Mouse (Mus musculus) CH12.LX (cell line): ENCODE results near the gene Adap1.

Source experiments
- CTCF ChIP-seq, 2 experiments: IDR thresholded peaks in 1 of 2; conservative IDR thresholded peaks in 1 of 2; 2 replicates each; pipeline ENCODE4 v1.5.1; 2011 to 2012; ENCODE audit warnings: low read depth in 2 of 2, low read length in 2 of 2, improper control_type of control experiment in 1 of 2, inconsistent platforms in 1 of 2, mild to moderate bottlenecking in 1 of 2, moderate library complexity in 1 of 2
- EP300 ChIP-seq: IDR thresholded peaks from 2 replicates; pipeline ENCODE4 v1.6.1; 2011; ENCODE audit warnings: low read length, improper control_type of control experiment
- GABPA ChIP-seq: IDR thresholded peaks from 2 replicates; pipeline ENCODE4 v1.6.1; 2012; ENCODE audit warnings: low read depth, low read length, improper control_type of control experiment, inconsistent platforms; ENCODE audit not compliant: insufficient replicate concordance
- JUND ChIP-seq: conservative IDR thresholded peaks from 2 replicates; pipeline ENCODE4 v1.6.1; 2011; ENCODE audit warnings: low read depth, low read length, improper control_type of control experiment
- RCOR1 ChIP-seq: conservative IDR thresholded peaks from 2 replicates; pipeline ENCODE4 v1.6.1; 2012; ENCODE audit warnings: low read depth, mild to moderate bottlenecking, inconsistent platforms, low read length, improper control_type of control experiment

DNA sequence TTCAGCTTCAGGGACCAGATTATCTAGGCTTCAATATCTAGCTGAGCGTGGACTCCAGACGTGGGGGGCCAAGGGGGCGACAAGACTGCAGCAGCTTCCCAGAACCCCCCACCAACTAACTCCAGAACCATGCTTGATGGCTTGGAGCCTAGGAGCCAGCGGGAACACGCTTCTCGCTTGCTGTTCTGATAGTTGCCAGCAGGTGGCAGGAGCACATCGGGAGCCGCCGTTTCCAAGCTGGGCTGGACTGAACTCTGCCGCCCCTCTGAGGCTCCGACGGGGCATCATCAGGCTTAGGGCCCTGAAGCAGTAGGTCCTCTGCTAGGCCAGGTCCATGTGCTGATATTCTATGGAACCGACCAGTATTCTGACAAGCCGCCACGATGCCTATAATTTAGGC is 43.2 kb downstream of the Adap1 start:
- TF ChIP-seq CTCF (conservative IDR thresholded peaks at IDR 0.05 in 1 of 2, IDR thresholded peaks at IDR 0.05 in 1 of 2; ENCODE audit: low read depth in 2 of 2, low read length in 2 of 2) (peak; percentile 44 to 100), JUND (no peak), GABPA (no peak), RCOR1 (no peak), EP300 (no peak)
